Mouse (Mus musculus): ENCODE data around the gene Plekhj1. TPM values are rescaled to one million over a fixed set of nuclear protein-coding genes. Genes with fewer than 3 reads are reported as not detected.

Plekhj1 gene
- polyA plus RNA-seq, 1 experiment from 2014 or later, result 139 TPM

DNA sequence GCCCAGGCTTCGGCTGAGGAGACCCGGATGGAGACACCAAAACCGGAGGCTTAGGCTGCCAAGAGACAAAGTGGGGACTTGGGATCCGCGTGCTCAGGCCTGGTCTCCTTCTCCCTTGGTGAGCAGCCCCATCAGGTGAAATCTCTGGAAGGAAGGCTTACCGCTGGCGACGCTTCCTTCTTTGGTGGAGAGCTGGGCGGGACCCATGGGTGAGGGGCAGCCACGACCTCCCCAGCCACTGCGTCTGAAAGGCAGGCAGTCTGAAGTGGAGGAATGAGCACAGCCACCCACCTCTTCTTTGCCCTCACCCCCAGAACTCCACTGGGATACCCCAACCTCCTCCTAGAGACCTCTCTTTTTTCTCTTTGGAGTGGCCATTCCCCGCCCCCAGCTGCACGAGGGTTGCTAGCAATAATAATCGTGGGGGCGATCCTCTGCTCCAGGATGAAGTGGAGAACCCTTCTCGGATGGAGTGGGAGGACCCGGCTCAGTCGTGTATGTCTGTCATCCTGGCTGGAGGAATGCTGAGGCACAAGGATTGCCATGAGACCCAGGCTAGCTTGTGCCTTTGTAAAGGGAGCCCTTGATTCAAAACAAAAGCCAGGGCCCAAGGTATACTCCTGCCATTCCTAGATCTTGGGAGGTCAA is 10.7 kb upstream of the Plekhj1 start:
- Histone ChIP-seq H3K9me3 (replicated peaks) (no peaks in the 10 kb centered on the region), H3K27me3 (peaks cover 69% of the 10 kb centered on the region), H3K27ac (no peak overlapping the region), H3K36me3 (peaks cover 14% of the 10 kb centered on the region), H3K9ac (0 out of 2 replicates have a peak overlapping the region, but pooled peaks have one; percentile 33), H3K4me1 (peaks cover 41% of the 10 kb centered on the region), H3K4me3 (peak overlapping the region; percentile 19), H3K4me2 (replicated peaks) (peak overlapping the region; percentile 38)
- WGBS, result 5% methylated on average over 18 of the region's 18 CpGs
- ATAC-seq (ENCODE audit: low FRiP score), result no peak

DNA sequence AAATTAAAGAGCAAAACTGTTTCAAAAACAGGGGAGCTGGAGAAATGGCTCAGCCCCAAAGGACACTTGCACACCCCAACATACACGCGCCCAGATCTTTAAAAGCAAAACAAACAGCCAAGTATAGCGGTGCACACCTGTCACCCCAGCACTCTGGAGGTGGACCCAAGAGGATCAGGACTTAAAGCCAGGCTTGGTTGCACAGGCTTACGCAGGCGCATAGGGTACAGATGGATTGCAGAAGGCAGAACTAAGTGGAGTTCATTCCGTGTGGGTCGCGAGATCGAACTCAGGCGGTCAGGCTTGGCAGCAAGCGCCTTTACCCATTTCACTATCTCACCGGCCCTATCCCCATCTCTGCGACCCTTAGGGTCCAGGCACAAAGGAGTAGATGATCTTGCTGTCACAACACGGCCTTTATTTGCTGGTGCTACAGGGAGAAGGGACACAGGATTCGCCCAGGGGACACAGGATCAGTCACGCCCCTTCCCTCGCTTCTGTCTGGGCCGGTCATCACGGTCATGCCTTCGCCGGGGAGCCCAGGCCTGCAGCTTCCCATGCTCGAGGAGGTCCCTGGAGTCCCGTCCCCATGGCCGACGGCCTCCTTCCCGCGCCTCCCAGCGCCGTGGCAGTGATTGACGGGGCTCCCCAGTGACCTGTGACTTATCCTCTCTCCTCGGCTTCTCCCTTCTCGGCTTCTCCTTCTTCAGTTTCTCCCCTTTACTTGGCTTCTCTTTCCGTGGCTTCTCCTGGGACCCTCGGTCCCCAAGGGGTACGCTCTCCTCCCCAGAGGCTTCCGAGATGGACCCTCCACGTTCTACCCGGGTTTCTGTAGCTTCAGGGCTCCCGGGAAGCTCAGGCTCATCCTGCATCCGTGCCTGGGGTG is 9.9 kb upstream of the Plekhj1 start:
- Histone ChIP-seq H3K4me1 (peaks cover 41% of the 10 kb centered on the region), H3K4me3 (peak overlapping the region; percentile 19), H3K27ac (0 out of 2 replicates have a peak overlapping the region, but pooled peaks have one; percentile 76), H3K36me3 (peaks cover 22% of the 10 kb centered on the region), H3K9ac (0 out of 2 replicates have a peak overlapping the region, but pooled peaks have one; percentile 76), H3K27me3 (peaks cover 65% of the 10 kb centered on the region), H3K4me2 (replicated peaks) (peak overlapping the region; percentile 98), H3K9me3 (replicated peaks) (no peaks in the 10 kb centered on the region)
- 17% methylated on average over 40 of the region's 40 CpGs for WGBS
- no peak for ATAC-seq (ENCODE audit: low FRiP score)

DNA sequence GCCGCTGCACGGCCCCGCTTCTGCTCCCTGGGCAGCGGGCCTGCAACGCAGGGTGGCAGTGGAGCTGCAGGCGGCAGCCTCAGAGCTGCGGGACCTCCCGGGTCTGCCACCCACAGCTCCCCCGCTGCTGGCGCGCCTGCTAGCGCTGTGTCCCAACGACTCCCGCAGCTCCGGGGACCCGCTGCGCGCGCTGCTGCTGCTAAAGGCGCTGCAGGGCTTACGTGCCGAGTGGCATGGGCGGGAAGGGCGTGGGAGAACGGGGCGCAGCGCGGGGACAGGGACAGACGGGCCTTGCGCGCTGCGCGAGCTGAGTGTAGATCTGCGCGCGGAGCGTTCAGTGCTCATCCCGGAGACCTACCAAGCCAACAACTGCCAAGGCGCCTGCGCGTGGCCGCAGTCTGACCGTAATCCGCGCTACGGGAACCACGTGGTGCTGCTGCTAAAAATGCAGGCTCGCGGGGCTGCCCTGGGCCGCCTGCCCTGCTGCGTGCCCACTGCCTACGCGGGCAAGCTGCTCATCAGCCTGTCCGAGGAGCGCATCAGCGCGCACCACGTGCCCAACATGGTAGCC is 8.7 kb upstream of the Plekhj1 start:
- Histone ChIP-seq H3K9ac (peak overlapping the region; percentile 76), H3K27me3 (peaks cover 63% of the 10 kb centered on the region), H3K4me1 (peaks cover 41% of the 10 kb centered on the region), H3K4me2 (replicated peaks) (peak overlapping the region; percentile 98), H3K36me3 (peaks cover 34% of the 10 kb centered on the region), H3K27ac (peak overlapping the region; percentile 76), H3K9me3 (replicated peaks) (no peaks in the 10 kb centered on the region), H3K4me3 (peak overlapping the region; percentile 47)
- ATAC-seq (ENCODE audit: low FRiP score), result peak; percentile 78
- WGBS, result under 1% methylated on average over 58 of the region's 58 CpGs

DNA sequence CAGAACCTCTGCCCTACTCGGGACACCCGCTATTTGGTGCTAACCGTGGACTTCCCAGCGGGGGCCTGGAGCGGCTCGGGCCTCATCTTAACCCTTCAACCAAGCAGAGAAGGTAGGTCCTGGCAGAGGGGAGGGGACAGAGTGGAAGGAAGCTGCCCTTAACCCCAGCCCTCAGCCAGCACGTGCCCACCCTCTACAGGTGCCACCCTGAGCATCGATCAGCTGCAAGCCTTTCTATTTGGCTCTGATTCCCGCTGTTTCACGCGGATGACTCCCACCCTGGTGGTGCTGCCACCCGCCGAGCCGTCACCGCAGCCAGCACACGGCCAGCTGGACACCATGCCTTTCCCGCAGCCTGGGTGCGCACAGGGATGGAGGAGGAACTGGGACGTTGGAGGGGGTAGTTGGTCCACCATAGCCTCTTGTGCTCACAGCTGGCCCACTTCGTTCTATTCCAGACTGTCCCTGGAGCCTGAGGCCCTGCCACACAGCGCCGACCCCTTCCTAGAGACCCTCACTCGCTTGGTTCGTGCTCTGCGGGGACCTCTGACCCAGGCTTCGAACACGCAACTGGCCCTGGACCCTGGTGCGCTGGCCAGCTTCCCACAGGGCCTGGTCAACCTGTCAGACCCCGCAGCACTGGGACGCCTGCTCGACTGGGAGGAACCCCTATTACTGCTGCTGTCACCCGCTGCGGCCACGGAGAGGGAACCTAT is 8.1 kb upstream of the Plekhj1 start:
- peaks cover 41% of the 10 kb centered on the region for H3K4me1 ChIP-seq
- no peaks in the 10 kb centered on the region for H3K9me3 ChIP-seq (replicated peaks)
- H3K4me2 ChIP-seq (replicated peaks), result peak overlapping the region; percentile 98
- peak overlapping the region; percentile 47 for H3K4me3 ChIP-seq
- peaks cover 40% of the 10 kb centered on the region for H3K36me3 ChIP-seq
- ATAC-seq (ENCODE audit: low FRiP score), result peak; percentile 15; the same call in 1 of the 2 replicates
- WGBS, result 36% methylated on average over 34 of the region's 34 CpGs
- peak overlapping the region; percentile 76 for H3K9ac ChIP-seq
- H3K27me3 ChIP-seq, result peaks cover 60% of the 10 kb centered on the region
- H3K27ac ChIP-seq, result peak overlapping the region; percentile 76

DNA sequence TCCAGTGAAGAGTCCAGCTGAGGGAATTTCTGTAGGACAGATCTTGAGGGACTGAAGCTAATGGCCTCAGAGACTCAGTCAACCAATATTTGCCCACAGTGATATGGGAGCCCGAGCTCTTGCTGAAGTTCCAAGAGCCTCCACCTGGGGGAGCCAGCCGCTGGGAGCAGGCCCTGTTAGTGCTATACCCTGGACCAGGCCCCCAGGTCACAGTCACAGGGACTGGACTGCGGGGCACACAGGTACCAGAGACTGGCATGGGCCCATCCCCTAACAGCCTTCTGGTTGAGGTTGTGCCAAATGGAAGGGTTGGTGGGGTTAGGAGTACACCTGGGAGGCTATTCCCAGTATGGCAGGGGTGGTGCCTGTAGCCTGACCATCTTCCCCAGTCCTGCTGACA is 7.5 kb upstream of the Plekhj1 start:
- Histone ChIP-seq H3K4me3 (0 out of 2 replicates have a peak overlapping the region, but pooled peaks have one; percentile 47), H3K4me2 (replicated peaks) (no peak overlapping the region), H3K9me3 (replicated peaks) (no peaks in the 10 kb centered on the region), H3K4me1 (peaks cover 41% of the 10 kb centered on the region), H3K9ac (peak overlapping the region; percentile 76; the same call in 1 of the 2 replicates), H3K27ac (no peak overlapping the region), H3K27me3 (peaks cover 55% of the 10 kb centered on the region), H3K36me3 (peaks cover 46% of the 10 kb centered on the region)
- 23% methylated on average over 3 of the region's 3 CpGs for WGBS
- peak; percentile 31 for ATAC-seq (ENCODE audit: low FRiP score)

DNA sequence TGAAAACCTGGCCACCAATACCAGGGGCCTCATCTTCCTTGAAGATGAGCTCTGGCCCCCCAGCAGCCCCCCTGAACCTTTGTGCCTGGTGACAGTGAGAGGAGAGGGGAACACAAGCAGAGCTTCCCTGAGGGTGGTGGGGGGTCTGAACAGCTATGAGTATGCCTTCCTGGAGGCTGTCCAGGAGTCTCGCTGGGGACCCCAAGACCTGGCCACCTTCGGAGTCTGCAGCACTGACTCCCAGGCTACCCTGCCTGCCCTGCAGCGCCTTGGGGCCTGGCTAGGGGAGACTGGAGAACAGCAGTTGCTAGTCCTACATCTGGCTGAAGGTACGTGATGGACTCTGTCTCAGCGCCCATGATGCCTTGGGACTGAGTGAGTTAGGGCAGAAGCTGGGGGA is 6.9 kb upstream of the Plekhj1 start:
- Histone ChIP-seq H3K4me1 (peaks cover 42% of the 10 kb centered on the region), H3K27me3 (peaks cover 49% of the 10 kb centered on the region)
- WGBS, result 81% methylated on average over 5 of the region's 5 CpGs

DNA sequence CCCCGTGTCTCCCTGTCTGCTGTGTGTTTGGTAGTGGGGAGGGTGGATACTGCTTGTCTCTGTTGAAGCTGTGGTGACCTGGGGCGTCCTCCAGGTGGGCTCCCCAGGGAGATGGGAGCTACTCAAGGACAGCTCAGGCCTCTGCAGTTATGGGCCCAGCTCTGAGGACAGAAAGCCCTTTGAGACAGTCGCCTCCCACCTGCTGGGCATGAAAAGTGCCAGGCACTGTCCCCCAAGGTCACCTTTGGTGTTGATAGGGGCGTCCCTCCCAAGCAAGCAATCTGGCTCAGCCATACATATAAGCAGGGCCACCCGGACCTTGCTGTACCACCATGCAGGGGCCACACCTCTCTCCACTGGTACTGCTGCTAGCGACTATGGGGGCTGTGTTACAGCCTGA is 6.5 kb upstream of the Plekhj1 start, which contains the start of gene Amh:
Amh (plus strand) TSS at position 328 of the 400 bp plus-strand sequence.
- H3K9ac ChIP-seq, result peak within 1 kb of the TSS; percentile 76
- no peaks in the 10 kb centered on the region for H3K9me3 ChIP-seq (replicated peaks)

More for the DNA sequence above, 6.9 kb upstream of the Plekhj1 start:
- Histone ChIP-seq H3K27ac (no peak overlapping the region), H3K4me2 (replicated peaks) (no peak overlapping the region), H3K9ac (no peak overlapping the region), H3K9me3 (replicated peaks) (no peaks in the 10 kb centered on the region), H3K36me3 (peaks cover 46% of the 10 kb centered on the region), H3K4me3 (no peak overlapping the region)
- ATAC-seq (ENCODE audit: low FRiP score), result no peak

DNA sequence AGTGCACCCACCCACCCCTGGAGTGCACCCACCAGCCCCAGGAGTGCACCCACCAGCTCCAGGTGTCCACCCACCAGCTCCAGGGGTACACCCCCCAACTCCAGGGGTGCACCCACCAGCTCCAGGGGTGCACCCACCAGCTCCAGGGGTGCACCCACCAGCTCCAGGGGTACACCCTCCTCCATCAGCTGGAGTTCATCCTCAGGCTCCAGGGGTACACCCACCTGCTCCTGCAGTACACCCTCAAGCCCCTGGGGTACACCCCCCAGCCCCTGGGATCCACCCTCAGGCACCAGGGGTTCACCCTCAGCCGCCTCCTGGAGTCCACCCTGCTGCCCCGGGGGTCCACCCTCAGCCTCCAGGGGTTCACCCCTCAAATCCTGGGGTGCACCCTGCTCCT is 5.9 kb upstream of the Plekhj1 start:
- Histone ChIP-seq H3K9ac (no peak overlapping the region), H3K4me3 (no peak overlapping the region), H3K4me1 (peaks cover 46% of the 10 kb centered on the region), H3K27ac (no peak overlapping the region), H3K27me3 (peaks cover 41% of the 10 kb centered on the region), H3K9me3 (replicated peaks) (no peaks in the 10 kb centered on the region), H3K4me2 (replicated peaks) (no peak overlapping the region), H3K36me3 (peaks cover 50% of the 10 kb centered on the region)
- no peak for ATAC-seq (ENCODE audit: low FRiP score)
- 93% methylated on average over 2 of the region's 2 CpGs for WGBS

More for the DNA sequence above, 6.5 kb upstream of the Plekhj1 start, which contains the start of gene Amh:
- Histone ChIP-seq H3K36me3 (peaks cover 49% of the 10 kb centered on the region), H3K4me3 (no peak within 1 kb of the TSS), H3K27me3 (peaks cover 45% of the 10 kb centered on the region), H3K27ac (no peak within 1 kb of the TSS), H3K4me2 (replicated peaks) (no peak within 1 kb of the TSS), H3K4me1 (peaks cover 42% of the 10 kb centered on the region)
- WGBS, result 70% methylated on average over 6 of the region's 6 CpGs
- no peak for ATAC-seq (ENCODE audit: low FRiP score)

DNA sequence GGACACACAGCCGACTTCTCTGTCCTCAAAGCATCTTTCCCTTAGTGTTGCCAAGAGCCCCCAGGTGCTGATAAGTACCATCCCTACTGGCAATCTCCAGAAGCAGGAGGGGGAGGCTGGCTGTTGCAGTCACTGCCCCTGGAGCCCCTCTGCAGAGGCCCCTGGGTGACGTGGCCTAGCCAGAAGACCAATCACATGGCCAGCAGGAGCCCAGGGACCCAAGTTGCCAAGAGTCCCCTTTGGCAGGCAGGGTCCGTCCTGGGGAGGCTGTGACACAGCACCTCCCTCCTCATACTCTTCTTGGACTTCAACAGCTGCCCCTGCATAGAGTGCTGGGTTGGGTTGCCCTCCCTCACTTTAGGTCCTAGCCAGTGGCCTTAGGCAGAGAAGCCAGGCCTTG is 4.6 kb upstream of the Plekhj1 start:
- Histone ChIP-seq H3K4me2 (replicated peaks) (no peak overlapping the region), H3K27ac (no peak overlapping the region), H3K9ac (no peak overlapping the region), H3K27me3 (peaks cover 27% of the 10 kb centered on the region), H3K9me3 (replicated peaks) (no peaks in the 10 kb centered on the region), H3K4me3 (no peak overlapping the region), H3K36me3 (peaks cover 50% of the 10 kb centered on the region), H3K4me1 (peaks cover 36% of the 10 kb centered on the region)
- WGBS, result 83% methylated on average over 3 of the region's 3 CpGs
- no peak for ATAC-seq (ENCODE audit: low FRiP score)

DNA sequence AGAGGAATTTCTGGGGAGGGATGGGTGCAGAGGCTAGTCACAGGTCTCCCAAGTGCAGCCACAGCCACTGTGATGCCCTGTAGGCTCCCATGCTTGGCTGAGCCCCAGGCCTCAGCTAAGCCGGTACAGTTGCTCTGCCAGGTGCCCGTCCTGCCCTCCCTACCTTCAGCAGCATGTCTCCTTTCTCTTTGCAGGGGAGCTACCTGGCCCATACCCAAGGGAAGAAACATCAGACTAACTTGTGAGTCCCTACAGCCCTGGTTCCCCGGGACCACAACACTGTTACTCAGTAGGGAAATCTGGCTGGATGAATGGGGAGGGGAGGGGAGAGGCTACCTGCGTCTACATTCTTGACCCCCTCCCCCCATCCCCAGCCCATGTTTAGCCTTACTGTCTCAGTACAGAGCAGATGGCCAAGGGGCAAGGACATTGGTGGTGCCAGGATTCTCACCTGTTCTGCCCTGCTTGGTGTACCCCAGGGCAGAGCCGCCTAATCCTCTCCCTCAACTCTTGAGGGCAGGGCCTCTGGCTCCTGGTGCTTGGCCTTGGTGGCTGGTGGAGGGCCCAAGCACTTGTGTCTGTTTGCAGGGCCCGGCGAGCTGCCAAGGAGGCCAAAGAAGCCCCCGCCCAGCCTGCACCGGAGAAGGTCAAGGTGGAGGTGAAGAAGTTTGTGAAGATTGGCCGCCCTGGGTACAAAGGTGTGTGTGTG is 3.9 kb upstream of the Plekhj1 start:
- WGBS, result 97% methylated on average over 10 of the region's 10 CpGs
- Histone ChIP-seq H3K27me3 (peaks cover 26% of the 10 kb centered on the region), H3K4me1 (peaks cover 30% of the 10 kb centered on the region), H3K9me3 (replicated peaks) (no peaks in the 10 kb centered on the region), H3K9ac (no peak overlapping the region), H3K4me2 (replicated peaks) (no peak overlapping the region), H3K4me3 (no peak overlapping the region), H3K36me3 (peaks cover 50% of the 10 kb centered on the region), H3K27ac (no peak overlapping the region)
- no peak for ATAC-seq (ENCODE audit: low FRiP score)

DNA sequence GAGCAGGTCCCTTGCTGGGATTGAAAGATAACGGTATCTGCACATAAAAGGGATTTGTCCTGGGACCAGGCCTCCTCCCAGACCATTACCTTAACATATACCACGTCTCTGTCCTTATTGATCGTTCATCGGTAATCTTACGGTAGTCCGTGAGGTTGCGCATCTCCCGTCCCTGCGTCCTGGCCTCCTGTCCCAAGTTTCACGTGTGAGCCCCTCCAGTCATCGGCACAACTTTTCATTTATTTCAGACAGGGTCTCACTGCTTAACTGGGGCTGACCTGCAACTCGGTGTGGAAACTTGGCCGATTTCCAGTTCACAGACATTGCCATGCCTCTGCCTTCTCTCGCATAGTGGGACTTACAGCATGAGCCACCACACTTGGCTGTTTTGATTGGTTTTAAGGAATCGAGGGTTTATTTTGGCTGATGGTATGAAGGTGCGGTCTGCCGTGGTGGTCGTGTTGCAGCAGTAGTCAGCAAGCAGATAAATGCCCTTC is 692 bp upstream of the Plekhj1 start:
- H3K9ac ChIP-seq, result peak overlapping the region; percentile 98
- no peaks in the 10 kb centered on the region for H3K27me3 ChIP-seq
- 4% methylated on average over 18 of the region's 18 CpGs for WGBS
- peak overlapping the region; percentile 97 for H3K27ac ChIP-seq
- peak overlapping the region; percentile 89 for H3K4me3 ChIP-seq
- peak overlapping the region; percentile 95 for H3K4me2 ChIP-seq (replicated peaks)
- no peak for ATAC-seq (ENCODE audit: low FRiP score)
- H3K9me3 ChIP-seq (replicated peaks), result no peaks in the 10 kb centered on the region
- H3K4me1 ChIP-seq, result peaks cover 28% of the 10 kb centered on the region
- H3K36me3 ChIP-seq, result peaks cover 60% of the 10 kb centered on the region
